Mouse (Mus musculus): Measurements from ENCODE around the gene Yipf1.

DNA sequence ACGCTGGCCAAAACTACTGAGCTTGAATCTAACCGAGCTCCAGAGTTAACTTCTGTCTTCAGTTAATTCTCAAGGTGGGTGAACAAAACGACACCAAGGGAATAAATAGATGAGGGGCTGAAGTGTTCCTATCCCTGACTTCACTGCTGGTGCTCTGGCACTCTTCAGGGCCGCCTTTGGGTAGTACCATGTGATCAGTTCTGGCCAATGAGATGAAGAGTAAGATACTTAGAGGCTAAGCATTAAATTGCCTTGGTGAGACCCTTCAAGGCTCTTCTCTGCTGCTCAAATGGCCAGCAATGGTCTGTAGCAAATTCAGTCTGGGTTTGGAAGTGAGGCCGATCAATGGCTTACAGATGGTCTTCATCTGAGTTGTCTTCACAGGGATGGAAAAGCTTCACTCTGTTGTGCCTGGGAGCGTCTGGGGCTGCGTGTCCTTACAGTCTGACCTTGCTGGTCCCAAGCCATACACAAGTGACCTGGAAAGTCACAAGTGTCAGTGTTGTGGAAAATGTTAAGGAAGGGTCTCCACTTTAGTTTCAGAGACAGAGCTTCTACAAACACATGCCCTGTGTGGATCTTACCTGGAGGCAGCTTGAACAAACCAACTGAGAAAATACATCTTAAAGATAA, 33.2 kb upstream of the Yipf1 start:
- TF ChIP-seq CTCF (conservative IDR thresholded peaks at IDR 0.05; ENCODE audit: insufficient read depth, insufficient read length, low read depth, low read length) (no peak), POLR2A (IDR thresholded peaks at IDR 0.05; ENCODE audit: low read depth, low read length) (no peak)

Data from kidney, adult 2 months (tissue).